Mouse (Mus musculus): ENCODE data around the gene Rnaseh1.

DNA sequence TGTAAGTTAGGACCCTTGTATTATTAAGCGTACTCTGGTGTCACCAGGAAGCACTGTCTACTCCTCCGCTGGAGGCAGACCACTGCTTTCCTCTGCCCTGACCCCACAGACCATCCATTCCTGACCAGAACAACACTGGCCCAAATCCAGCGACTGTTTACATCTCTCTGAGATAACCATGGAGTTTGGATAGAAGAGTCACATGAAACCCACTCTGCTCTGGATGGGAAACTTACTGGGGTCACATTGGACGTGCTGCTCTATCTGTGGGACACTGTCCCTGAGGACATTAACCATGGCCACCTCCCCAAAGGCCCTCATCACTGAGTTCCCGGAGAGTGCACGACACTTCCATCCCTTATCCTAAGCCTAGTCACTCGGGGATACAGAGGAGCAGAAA, 24.0 kb upstream of the Rnaseh1 start:
- no peak for TF ChIP-seq CTCF (IDR thresholded peaks at IDR 0.05)
- no peak for TF ChIP-seq EP300 (IDR thresholded peaks at IDR 0.05)
